Mouse (Mus musculus): Measurements from ENCODE around the gene Tnfrsf11a. TPM values are rescaled to one million over a fixed set of nuclear protein-coding genes. Genes with fewer than 3 reads are reported as not detected.
A peak's percentile ranks its signal among the peaks of the same experiment; 100 is the strongest.
"Not testable (repeated sequence)": the region's sequence is repeated elsewhere in the genome, so short reads cannot be mapped to it uniquely, and the experiment has no call there.

The Tnfrsf11a gene
- polyA plus RNA-seq, 1 experiment from 2014 or later: 0.33 TPM

- H3K27me3 ChIP-seq: no peaks in the 10 kb centered on the region
- no peak overlapping the region for H3K4me3 ChIP-seq
- 90% methylated on average over 3 of the region's 3 CpGs for WGBS
- no peak for ATAC-seq (ENCODE audit: low FRiP score, low read depth)
- H3K9ac ChIP-seq (replicated peaks): no peak overlapping the region
- no peak overlapping the region for H3K4me2 ChIP-seq (replicated peaks)
- H3K36me3 ChIP-seq: no peaks in the 10 kb centered on the region
- no peaks in the 10 kb centered on the region for H3K4me1 ChIP-seq
- H3K9me3 ChIP-seq: peaks cover 12% of the 10 kb centered on the region; the same call in 1 of the 2 replicates
- H3K27ac ChIP-seq (replicated peaks): no peak overlapping the region
These were observed 20.9 kb upstream of the Tnfrsf11a start for GRCm38 (mm10) chr1:105759422-105760165.

DNA sequence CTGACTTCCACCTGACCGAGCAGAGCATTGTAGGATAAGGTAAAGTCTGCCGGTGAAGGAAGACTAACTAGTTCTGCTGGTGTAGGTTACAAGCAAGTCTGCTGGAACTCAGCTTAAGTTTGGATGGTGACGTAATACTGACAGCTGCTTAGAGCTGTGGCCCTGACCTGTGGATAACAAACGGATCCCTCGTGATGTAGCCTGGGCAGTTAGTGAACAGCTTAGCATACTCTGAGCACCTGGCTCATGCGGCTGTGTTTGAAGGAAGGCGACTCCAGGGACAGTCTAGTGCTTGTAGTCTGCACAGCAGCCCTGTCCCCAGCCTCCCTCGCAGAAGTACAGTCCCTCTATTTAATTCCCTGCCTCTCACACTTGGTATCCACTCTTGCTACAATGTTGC is 14.9 kb upstream of the Tnfrsf11a start:
- H3K9ac ChIP-seq (replicated peaks): no peak overlapping the region
- no peak overlapping the region for H3K4me3 ChIP-seq
- peaks cover 12% of the 10 kb centered on the region; the same call in 1 of the 2 replicates for H3K9me3 ChIP-seq
- WGBS: 75% methylated on average over 8 of the region's 8 CpGs
- H3K36me3 ChIP-seq: no peaks in the 10 kb centered on the region
- ATAC-seq (ENCODE audit: low FRiP score, low read depth): no peak
- H3K27ac ChIP-seq (replicated peaks): no peak overlapping the region
- no peak overlapping the region for H3K4me2 ChIP-seq (replicated peaks)
- H3K4me1 ChIP-seq: no peaks in the 10 kb centered on the region
- H3K27me3 ChIP-seq: no peaks in the 10 kb centered on the region

- H3K27ac ChIP-seq (replicated peaks); H3K4me3 ChIP-seq; H3K4me2 ChIP-seq (replicated peaks); H3K9ac ChIP-seq (replicated peaks); H3K4me1 ChIP-seq; H3K27me3 ChIP-seq; H3K36me3 ChIP-seq; ATAC-seq (ENCODE audit: low FRiP score, low read depth): not testable (repeated sequence)
- 87% methylated on average over 9 of the region's 9 CpGs for WGBS
- H3K9me3 ChIP-seq: peaks cover 12% of the 10 kb centered on the region; the same call in 1 of the 2 replicates
These were observed 14.4 kb upstream of the Tnfrsf11a start for GRCm38 (mm10) chr1:105766099-105766498.

DNA sequence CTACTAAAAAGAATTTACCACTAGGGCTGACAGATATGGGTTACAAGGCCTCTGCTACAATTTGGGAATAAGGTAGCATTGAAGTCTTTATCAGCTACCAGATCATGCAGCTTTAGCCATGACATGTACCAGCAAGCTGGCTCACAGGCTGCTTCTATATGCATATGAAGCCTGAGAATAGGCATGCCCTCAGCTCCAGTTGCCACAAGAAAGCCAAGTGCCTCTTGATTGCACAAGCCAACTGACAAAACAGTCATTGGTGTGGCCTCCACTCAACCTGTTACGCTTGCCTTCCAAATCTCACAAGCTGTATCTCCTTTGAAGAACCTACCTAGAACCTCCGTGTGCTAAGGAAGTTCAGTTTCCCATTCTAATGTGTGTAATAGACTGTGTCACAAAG is 12.1 kb upstream of the Tnfrsf11a start:
- no peaks in the 10 kb centered on the region for H3K36me3 ChIP-seq
- H3K4me2 ChIP-seq (replicated peaks): no peak overlapping the region
- H3K27me3 ChIP-seq: no peaks in the 10 kb centered on the region
- WGBS: 92% methylated on average over 2 of the region's 2 CpGs
- H3K4me3 ChIP-seq: no peak overlapping the region
- H3K9me3 ChIP-seq: peaks cover 2% of the 10 kb centered on the region; the same call in 1 of the 2 replicates
- H3K27ac ChIP-seq (replicated peaks): no peak overlapping the region
- no peaks in the 10 kb centered on the region for H3K4me1 ChIP-seq
- no peak for ATAC-seq (ENCODE audit: low FRiP score, low read depth)
- no peak overlapping the region for H3K9ac ChIP-seq (replicated peaks)

- no peaks in the 10 kb centered on the region for H3K27me3 ChIP-seq
- no peaks in the 10 kb centered on the region for H3K9me3 ChIP-seq
- H3K4me2 ChIP-seq (replicated peaks): no peak overlapping the region
- H3K9ac ChIP-seq (replicated peaks): no peak overlapping the region
- no peaks in the 10 kb centered on the region for H3K4me1 ChIP-seq
- H3K4me3 ChIP-seq: no peak overlapping the region
- no peak overlapping the region for H3K27ac ChIP-seq (replicated peaks)
- no peaks in the 10 kb centered on the region for H3K36me3 ChIP-seq
- WGBS: 80% methylated on average over 2 of the region's 2 CpGs
- ATAC-seq (ENCODE audit: low FRiP score, low read depth): no peak
These were observed 9.8 kb upstream of the Tnfrsf11a start for GRCm38 (mm10) chr1:105770685-105771084.

DNA sequence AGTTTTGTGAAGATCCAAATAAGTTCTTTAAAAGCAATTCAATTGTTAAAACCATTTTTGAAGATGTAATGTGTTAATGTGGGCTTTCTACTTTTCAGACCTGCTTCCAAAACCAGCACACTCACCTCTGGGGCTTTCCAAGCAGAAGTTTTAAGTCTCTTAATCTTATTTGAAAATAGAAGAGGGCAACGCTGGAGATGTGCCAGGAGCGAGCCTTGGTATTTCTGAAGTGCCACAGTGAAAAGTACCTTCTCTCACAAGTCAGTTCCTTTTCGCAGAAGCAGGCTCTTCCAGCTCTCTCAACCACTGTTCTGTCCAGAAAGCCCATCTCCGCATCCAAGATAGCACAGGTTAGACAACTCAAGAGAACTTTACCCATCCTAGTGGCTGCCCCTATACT is 4.1 kb upstream of the Tnfrsf11a start:
- Histone ChIP-seq H3K36me3 (no peaks in the 10 kb centered on the region), H3K27ac (replicated peaks) (no peak overlapping the region), H3K9ac (replicated peaks) (no peak overlapping the region), H3K4me2 (replicated peaks) (no peak overlapping the region), H3K9me3 (no peaks in the 10 kb centered on the region), H3K4me1 (peaks cover 8% of the 10 kb centered on the region), H3K4me3 (no peak overlapping the region), H3K27me3 (peaks cover 18% of the 10 kb centered on the region)
- ATAC-seq (ENCODE audit: low FRiP score, low read depth): no peak
- WGBS: 92% methylated on average over 4 of the region's 4 CpGs

- H3K4me2 ChIP-seq (replicated peaks): peak overlapping the region; percentile 93
- H3K4me1 ChIP-seq: peaks cover 8% of the 10 kb centered on the region
- peaks cover 29% of the 10 kb centered on the region for H3K27me3 ChIP-seq
- H3K9me3 ChIP-seq: no peaks in the 10 kb centered on the region
- H3K4me3 ChIP-seq: peak overlapping the region; percentile 58
- 37% methylated on average over 12 of the region's 12 CpGs for WGBS
- H3K36me3 ChIP-seq: no peaks in the 10 kb centered on the region
- H3K9ac ChIP-seq (replicated peaks): peak overlapping the region; percentile 58; the same call in 1 of the 2 replicates
- ATAC-seq (ENCODE audit: low FRiP score, low read depth): no peak
- no peak overlapping the region for H3K27ac ChIP-seq (replicated peaks)
These were observed 450 bp upstream of the Tnfrsf11a start for GRCm38 (mm10) chr1:105780079-105780456.

- no peak overlapping the region for H3K9ac ChIP-seq (replicated peaks)
- H3K4me2 ChIP-seq (replicated peaks): no peak overlapping the region; the same call in 1 of the 2 replicates
- H3K27me3 ChIP-seq: peaks cover 29% of the 10 kb centered on the region
- H3K27ac ChIP-seq (replicated peaks): no peak overlapping the region
- no peak overlapping the region for H3K4me3 ChIP-seq
- ATAC-seq (ENCODE audit: low FRiP score, low read depth): no peak
- peaks cover 8% of the 10 kb centered on the region for H3K4me1 ChIP-seq
- 45% methylated on average over 12 of the region's 12 CpGs for WGBS
- H3K36me3 ChIP-seq: no peaks in the 10 kb centered on the region
- no peaks in the 10 kb centered on the region for H3K9me3 ChIP-seq
These were observed 1.1 kb downstream of the Tnfrsf11a start for GRCm38 (mm10) chr1:105781391-105782146.

- H3K4me1 ChIP-seq: peaks cover 8% of the 10 kb centered on the region
- no peak for ATAC-seq (ENCODE audit: low FRiP score, low read depth)
- no peaks in the 10 kb centered on the region for H3K9me3 ChIP-seq
- no peak overlapping the region for H3K4me2 ChIP-seq (replicated peaks)
- H3K9ac ChIP-seq (replicated peaks): no peak overlapping the region
- peaks cover 29% of the 10 kb centered on the region for H3K27me3 ChIP-seq
- WGBS: 84% methylated on average over 5 of the region's 5 CpGs
- no peak overlapping the region for H3K4me3 ChIP-seq
- H3K27ac ChIP-seq (replicated peaks): no peak overlapping the region
- H3K36me3 ChIP-seq: no peaks in the 10 kb centered on the region
These were observed 3.9 kb downstream of the Tnfrsf11a start for GRCm38 (mm10) chr1:105784257-105785016.

DNA sequence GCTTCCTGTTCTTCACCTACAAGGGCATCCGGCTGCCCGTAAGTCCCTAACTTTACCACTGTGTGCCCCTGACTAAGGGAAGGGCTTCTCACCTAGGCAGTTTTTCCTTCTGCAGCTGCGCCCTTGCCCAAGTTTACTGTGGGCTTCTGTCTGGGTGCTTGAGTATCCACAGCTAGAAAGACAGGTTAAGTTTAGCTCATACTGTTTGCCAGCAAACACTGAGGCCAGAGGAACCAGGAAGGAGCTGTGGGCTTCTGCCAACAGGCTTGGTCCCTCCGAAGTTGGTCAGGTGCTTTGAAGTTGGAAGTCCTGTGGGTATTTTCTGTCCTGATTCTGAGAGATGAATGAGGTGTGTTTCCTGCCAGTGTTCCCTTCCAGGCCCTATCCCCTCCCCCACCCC is 4.6 kb downstream of the Tnfrsf11a start:
- peaks cover 8% of the 10 kb centered on the region for H3K4me1 ChIP-seq
- H3K4me2 ChIP-seq (replicated peaks): no peak overlapping the region
- H3K9ac ChIP-seq (replicated peaks): no peak overlapping the region
- no peak for ATAC-seq (ENCODE audit: low FRiP score, low read depth)
- H3K27ac ChIP-seq (replicated peaks): no peak overlapping the region
- H3K36me3 ChIP-seq: no peaks in the 10 kb centered on the region
- WGBS: 93% methylated on average over 4 of the region's 4 CpGs
- H3K4me3 ChIP-seq: no peak overlapping the region
- H3K9me3 ChIP-seq: no peaks in the 10 kb centered on the region
- H3K27me3 ChIP-seq: peaks cover 24% of the 10 kb centered on the region

- Histone ChIP-seq H3K27me3 (peaks cover 8% of the 10 kb centered on the region), H3K9ac (replicated peaks) (no peak overlapping the region), H3K36me3 (no peaks in the 10 kb centered on the region), H3K4me1 (no peaks in the 10 kb centered on the region), H3K27ac (replicated peaks) (no peak overlapping the region), H3K4me3 (no peak overlapping the region), H3K4me2 (replicated peaks) (no peak overlapping the region), H3K9me3 (no peaks in the 10 kb centered on the region)
- 84% methylated on average over 6 of the region's 6 CpGs for WGBS
- ATAC-seq (ENCODE audit: low FRiP score, low read depth): no peak
These were observed 6.3 kb downstream of the Tnfrsf11a start for GRCm38 (mm10) chr1:105786731-105787357.
